Mouse (Mus musculus): ENCODE data around the gene Pmpcb. TPM values are rescaled to one million over a fixed set of nuclear protein-coding genes. Genes with fewer than 3 reads are reported as not detected.

The Pmpcb gene
- polyA plus RNA-seq, 1 experiment: 76.7 TPM

DNA sequence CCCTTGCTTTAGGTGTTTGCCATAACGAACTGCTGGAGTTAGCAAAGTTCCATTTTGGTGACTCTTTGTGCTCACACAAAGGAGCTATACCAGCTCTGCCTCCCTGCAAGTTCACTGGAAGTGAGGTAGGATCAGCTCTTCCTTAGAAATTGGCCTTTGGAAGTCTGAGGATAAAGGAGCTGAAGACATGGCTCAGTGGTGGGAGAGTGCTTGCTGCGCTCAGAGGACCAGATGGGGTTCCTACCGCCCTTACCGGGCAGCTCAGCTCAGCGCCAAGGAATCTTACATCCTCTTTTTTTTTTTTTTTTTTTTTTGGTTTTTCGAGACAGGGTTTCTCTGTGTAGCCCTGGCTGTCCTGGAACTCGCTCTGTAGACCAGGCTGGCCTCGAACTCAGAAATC is 9.0 kb downstream of the Pmpcb start:
- no peak for DNase-seq

DNA sequence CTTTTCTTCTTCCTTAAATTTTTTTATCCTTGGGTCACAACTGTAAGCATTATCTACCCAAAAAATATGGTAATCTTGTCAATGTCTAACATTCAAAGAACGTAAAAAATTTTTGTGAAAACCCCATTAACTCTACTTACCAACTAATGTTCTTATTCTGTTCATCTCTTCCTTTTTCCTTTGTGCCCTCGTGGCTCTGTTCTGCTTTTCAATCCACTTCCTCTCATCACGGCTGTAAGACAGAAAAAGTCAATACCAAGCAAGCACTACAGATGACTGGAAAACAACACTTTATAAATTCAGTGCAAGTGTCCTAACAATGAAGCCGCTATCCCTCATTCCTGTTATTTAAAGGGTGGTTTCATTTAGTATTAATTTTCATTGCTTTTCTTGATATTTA is 31.6 kb downstream of the Pmpcb start:
- TF ChIP-seq CTCF (IDR thresholded peaks at IDR 0.05; ENCODE audit: borderline replicate concordance, insufficient read depth, low read depth, low read length) (no peak), POLR2A (IDR thresholded peaks at IDR 0.05; ENCODE audit: borderline replicate concordance, insufficient read depth, low read length) (no peak)
- Histone ChIP-seq H3K27ac (ENCODE audit: insufficient read depth, low read length) (no peak overlapping the region), H3K4me1 (ENCODE audit: control insufficient read depth, insufficient read depth, low read length) (no peaks in the 10 kb centered on the region), H3K4me3 (replicated peaks; ENCODE audit: insufficient read depth, low read depth, low read length) (no peak overlapping the region), H3K27me3 (ENCODE audit: control insufficient read depth, insufficient read depth, low read length) (no peaks in the 10 kb centered on the region)
- WGBS: 92% methylated on average over 4 of the region's 4 CpGs
- no peak for DNase-seq

More for the DNA sequence above, 9.0 kb downstream of the Pmpcb start:
- no peak overlapping the region for H3K27ac ChIP-seq (ENCODE audit: insufficient read depth, low read length)
- 81% methylated on average over 8 of the region's 8 CpGs for WGBS
- H3K4me1 ChIP-seq (ENCODE audit: control insufficient read depth, insufficient read depth, low read length): no peaks in the 10 kb centered on the region
- H3K27me3 ChIP-seq (ENCODE audit: control insufficient read depth, insufficient read depth, low read length): no peaks in the 10 kb centered on the region
- H3K4me3 ChIP-seq (replicated peaks; ENCODE audit: insufficient read depth, low read depth, low read length): no peak overlapping the region
- no peak for TF ChIP-seq CTCF (IDR thresholded peaks at IDR 0.05; ENCODE audit: borderline replicate concordance, insufficient read depth, low read depth, low read length)
- TF ChIP-seq POLR2A (IDR thresholded peaks at IDR 0.05; ENCODE audit: borderline replicate concordance, insufficient read depth, low read length): no peak

DNA sequence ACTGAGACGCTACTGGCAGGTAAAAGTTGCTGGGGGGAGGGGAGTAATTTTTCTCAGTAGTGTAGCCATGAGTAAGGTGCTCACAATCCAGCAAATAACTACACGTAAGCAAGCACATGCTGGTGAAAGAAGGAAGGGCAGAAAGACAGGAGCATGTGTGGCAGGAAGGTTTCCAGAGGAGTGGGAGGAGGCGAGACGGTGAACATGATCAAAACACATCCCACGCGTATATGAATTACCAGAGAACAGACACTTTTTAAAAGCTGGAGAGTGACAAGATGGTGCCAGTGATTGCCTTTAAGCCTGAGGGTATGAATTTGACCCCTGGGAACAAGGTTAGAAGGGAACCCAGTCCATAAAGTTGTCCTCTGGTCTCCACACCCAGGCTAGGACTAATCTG is 32.9 kb downstream of the Pmpcb start:
- H3K4me3 ChIP-seq (replicated peaks; ENCODE audit: insufficient read depth, low read depth, low read length): no peak overlapping the region
- no peak for TF ChIP-seq POLR2A (IDR thresholded peaks at IDR 0.05; ENCODE audit: borderline replicate concordance, insufficient read depth, low read length)
- no peak for TF ChIP-seq CTCF (IDR thresholded peaks at IDR 0.05; ENCODE audit: borderline replicate concordance, insufficient read depth, low read depth, low read length)
- WGBS: 98% methylated on average over 6 of the region's 6 CpGs
- H3K27ac ChIP-seq (ENCODE audit: insufficient read depth, low read length): no peak overlapping the region
- no peaks in the 10 kb centered on the region for H3K4me1 ChIP-seq (ENCODE audit: control insufficient read depth, insufficient read depth, low read length)
- DNase-seq: no peak
- H3K27me3 ChIP-seq (ENCODE audit: control insufficient read depth, insufficient read depth, low read length): no peaks in the 10 kb centered on the region

DNA sequence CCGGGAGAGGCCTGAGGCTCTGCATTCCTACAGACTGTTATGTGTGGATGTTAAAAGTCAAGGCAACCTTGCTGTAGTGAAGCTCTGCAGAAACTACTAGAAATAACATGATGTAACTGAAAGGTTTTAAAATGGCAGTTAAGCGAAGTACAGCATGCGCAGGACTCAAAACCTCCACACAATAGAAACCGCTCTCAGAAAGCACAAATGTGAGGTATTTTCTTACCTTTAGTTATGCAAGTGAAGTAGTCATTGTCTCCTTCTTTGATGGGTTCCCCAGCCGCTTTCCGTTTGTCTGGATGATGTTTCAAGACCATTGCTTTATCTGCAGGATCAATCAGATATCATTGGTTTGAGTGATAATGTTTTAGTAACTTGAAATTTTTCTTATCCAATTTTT is 39.5 kb downstream of the Pmpcb start:
- 95% methylated on average over 6 of the region's 6 CpGs for WGBS
- no peaks in the 10 kb centered on the region for H3K4me1 ChIP-seq (ENCODE audit: control insufficient read depth, insufficient read depth, low read length)
- no peak overlapping the region for H3K4me3 ChIP-seq (replicated peaks; ENCODE audit: insufficient read depth, low read depth, low read length)
- no peaks in the 10 kb centered on the region for H3K27me3 ChIP-seq (ENCODE audit: control insufficient read depth, insufficient read depth, low read length)
- no peak for TF ChIP-seq CTCF (IDR thresholded peaks at IDR 0.05; ENCODE audit: borderline replicate concordance, insufficient read depth, low read depth, low read length)
- no peak for TF ChIP-seq POLR2A (IDR thresholded peaks at IDR 0.05; ENCODE audit: borderline replicate concordance, insufficient read depth, low read length)
- no peak overlapping the region for H3K27ac ChIP-seq (ENCODE audit: insufficient read depth, low read length)
- no peak for DNase-seq

DNA sequence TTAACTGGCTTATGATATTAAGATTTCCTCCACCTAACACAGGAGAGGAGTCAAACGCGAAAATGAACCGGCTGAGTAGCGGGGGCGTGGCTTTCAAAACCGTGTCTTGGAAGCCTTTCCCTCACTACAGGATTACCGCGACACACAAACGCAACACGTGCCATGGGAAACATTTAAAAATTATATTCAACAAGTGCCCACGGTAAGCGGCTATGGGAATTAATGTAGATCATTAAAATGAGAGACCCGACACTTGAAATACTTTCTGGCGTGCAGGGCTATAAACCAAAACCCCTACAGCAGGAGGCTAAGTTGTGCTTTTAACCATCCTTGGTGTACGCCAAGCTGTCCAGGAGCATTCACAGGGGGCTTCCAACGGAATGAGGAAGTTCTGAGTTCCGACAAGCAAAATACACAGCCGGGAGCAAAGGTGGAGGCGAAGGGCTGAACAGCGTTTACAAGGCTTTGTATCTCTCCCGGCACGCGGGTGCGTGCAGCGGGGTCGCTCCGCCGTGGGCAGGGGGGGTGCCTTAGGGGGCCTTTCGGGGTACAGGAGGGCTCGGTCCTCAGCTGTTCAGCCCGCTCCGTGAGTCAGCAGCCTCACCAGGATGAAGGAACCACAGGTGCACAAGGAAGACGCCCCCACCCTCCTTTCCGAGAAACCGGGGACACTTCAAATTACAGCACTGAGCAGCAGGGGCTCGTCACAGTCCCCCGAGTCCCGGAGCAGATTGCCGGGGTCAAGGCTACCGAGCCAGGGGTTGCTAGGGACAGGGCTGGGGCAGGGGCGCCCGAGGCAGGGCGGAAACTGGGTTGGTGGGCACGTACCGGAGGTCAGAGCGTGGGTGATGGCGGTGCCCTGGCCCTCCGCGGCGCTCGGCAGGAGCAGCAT is 47.5 kb downstream of the Pmpcb start:
- DNase-seq: peak; percentile 17 to 18
- WGBS: under 1% methylated on average over 51 of the region's 51 CpGs
- H3K27me3 ChIP-seq (ENCODE audit: control insufficient read depth, insufficient read depth, low read length): no peaks in the 10 kb centered on the region
- peaks cover 7% of the 10 kb centered on the region for H3K4me1 ChIP-seq (ENCODE audit: control insufficient read depth, insufficient read depth, low read length)
- no peak overlapping the region for H3K27ac ChIP-seq (ENCODE audit: insufficient read depth, low read length)
- peak overlapping the region; percentile 65 for H3K4me3 ChIP-seq (replicated peaks; ENCODE audit: insufficient read depth, low read depth, low read length)
- TF ChIP-seq CTCF (IDR thresholded peaks at IDR 0.05; ENCODE audit: borderline replicate concordance, insufficient read depth, low read depth, low read length) (no peak), POLR2A (IDR thresholded peaks at IDR 0.05; ENCODE audit: borderline replicate concordance, insufficient read depth, low read length) (no peak)

DNA sequence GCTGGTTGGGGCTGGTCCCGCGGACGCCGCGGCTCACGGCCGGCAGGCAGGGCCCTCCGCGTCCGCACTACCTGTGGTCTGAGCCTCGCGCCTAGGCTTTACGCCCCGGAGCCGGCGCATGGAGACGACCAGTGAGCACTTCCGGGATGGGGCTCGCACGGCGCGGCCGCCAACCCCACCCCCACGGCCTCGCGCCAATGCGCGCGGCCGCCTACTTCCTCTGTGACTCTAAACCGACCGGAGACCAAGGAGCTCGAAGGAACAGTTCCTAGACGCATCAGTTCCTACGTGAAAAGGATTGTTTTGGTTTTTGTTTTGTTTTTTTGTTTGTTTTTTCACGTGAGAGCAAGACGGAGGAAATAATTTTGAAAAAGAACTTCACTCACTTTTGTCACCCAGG is 48.1 kb downstream of the Pmpcb start, which contains the start of the genes Dnajc2 and Psmc2:
TSS of gene Dnajc2 (minus strand) at position 199 of the 400 bp plus-strand sequence.
TSS of gene Psmc2 (plus strand) at position 231 of the 400 bp plus-strand sequence.
- H3K27ac ChIP-seq (ENCODE audit: insufficient read depth, low read length): no peak within 1 kb of the TSS
- H3K4me3 ChIP-seq (replicated peaks; ENCODE audit: insufficient read depth, low read depth, low read length): peak within 1 kb of the TSS; percentile 65
- peak; percentile 89 to 93 for DNase-seq
- peaks cover 7% of the 10 kb centered on the region for H3K4me1 ChIP-seq (ENCODE audit: control insufficient read depth, insufficient read depth, low read length)
- peak; percentile 55; the same call in 1 of the 2 replicates for TF ChIP-seq POLR2A (IDR thresholded peaks at IDR 0.05; ENCODE audit: borderline replicate concordance, insufficient read depth, low read length)
- TF ChIP-seq CTCF (IDR thresholded peaks at IDR 0.05; ENCODE audit: borderline replicate concordance, insufficient read depth, low read depth, low read length): no peak
- 1% methylated on average over 27 of the region's 37 CpGs for WGBS
- H3K27me3 ChIP-seq (ENCODE audit: control insufficient read depth, insufficient read depth, low read length): no peaks in the 10 kb centered on the region

DNA sequence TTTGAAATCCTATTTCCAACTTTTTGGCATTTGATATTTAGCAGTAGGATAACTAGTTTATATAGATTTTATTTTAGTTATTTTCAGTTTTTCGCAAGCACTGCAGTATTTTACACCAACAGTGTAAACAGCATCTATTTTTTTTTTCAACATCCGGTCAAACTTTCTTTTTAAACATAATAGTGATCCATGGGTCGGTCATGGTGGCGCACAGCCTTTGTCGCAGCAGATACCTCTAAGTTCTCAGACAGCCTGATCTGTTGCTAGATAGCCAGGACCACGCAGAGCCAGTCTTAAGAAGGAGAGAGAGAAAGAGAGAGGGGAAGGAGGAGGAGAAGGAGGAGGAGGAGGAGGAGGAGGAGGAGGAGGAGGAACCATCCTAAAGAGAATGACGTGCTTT is 48.8 kb downstream of the Pmpcb start:
- TF ChIP-seq CTCF (IDR thresholded peaks at IDR 0.05; ENCODE audit: borderline replicate concordance, insufficient read depth, low read depth, low read length): no peak
- TF ChIP-seq POLR2A (IDR thresholded peaks at IDR 0.05; ENCODE audit: borderline replicate concordance, insufficient read depth, low read length): no peak
- WGBS: 80% methylated on average over 7 of the region's 7 CpGs
- H3K4me3 ChIP-seq (replicated peaks; ENCODE audit: insufficient read depth, low read depth, low read length): no peak overlapping the region
- no peaks in the 10 kb centered on the region for H3K27me3 ChIP-seq (ENCODE audit: control insufficient read depth, insufficient read depth, low read length)
- DNase-seq: no peak
- H3K4me1 ChIP-seq (ENCODE audit: control insufficient read depth, insufficient read depth, low read length): peaks cover 7% of the 10 kb centered on the region
- H3K27ac ChIP-seq (ENCODE audit: insufficient read depth, low read length): no peak overlapping the region
